Mouse (Mus musculus): Measurements from ENCODE around the gene 4933427D14Rik. TPM values are rescaled to one million over a fixed set of nuclear protein-coding genes. Genes with fewer than 3 reads are reported as not detected.
A peak's percentile ranks its signal among the peaks of the same experiment; 100 is the strongest.

The 4933427D14Rik gene
- polyA plus RNA-seq, 1 experiment from 2014 or later: 12.8 TPM

DNA sequence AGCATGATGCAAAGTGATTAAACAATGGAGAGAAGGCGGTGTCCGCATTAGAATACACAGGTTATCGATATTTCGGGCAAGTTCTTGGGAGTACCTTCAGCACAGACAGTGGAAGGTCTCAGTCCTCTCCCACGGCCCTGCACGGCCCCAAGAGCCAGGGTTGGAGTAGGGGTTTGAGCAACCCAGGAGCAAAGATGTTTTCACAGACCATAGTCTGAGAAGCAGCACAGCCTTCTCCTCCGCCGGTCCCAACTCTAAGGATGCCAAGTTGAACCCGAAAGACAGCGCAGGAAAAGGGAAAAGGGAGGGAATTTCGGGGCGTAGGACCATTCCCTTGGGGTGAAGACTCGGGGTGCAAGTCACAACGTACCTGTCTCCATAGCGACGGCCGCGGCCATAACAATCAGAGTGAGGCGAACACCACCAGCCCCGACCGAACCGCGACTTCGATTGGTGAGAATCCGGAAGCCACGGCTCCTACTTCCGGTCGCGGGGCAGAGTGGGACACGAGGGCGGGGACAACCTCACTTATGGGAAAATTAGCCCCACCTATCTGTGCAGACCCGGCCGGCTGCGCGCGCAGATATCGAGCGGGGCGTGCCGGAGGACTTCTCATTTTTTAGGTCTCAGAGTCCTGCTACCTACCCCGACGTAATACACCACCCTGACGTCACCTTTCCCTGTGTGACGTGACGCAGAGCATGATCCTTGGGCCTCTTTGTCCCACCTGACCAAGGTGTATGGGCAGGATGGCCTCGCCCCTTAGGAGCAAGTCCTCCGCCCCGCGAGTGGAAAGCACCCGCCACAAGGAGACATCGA is 7.5 kb upstream of the 4933427D14Rik start:
- peak overlapping the region; percentile 48 for H3K4me3 ChIP-seq (ENCODE audit: low read depth, low read length)
- DNase-seq (ENCODE audit: low spot score) (peak; percentile 98), ATAC-seq (peak; percentile 97)
- peak overlapping the region; percentile 74 for H3K9ac ChIP-seq (ENCODE audit: low read length)
- H3K27ac ChIP-seq (ENCODE audit: low read depth, low read length): peak overlapping the region; percentile 72
- peak overlapping the region; percentile 94 for H3K4me2 ChIP-seq (ENCODE audit: low read length)
- 1% methylated on average over 51 of the region's 51 CpGs for WGBS
- H3K4me1 ChIP-seq (ENCODE audit: control insufficient read depth, insufficient read depth, low read length): 0 out of 2 replicates have a peak, but pooled peaks cover 9% of the 10 kb centered on the region
- no peaks in the 10 kb centered on the region for H3K27me3 ChIP-seq (replicated peaks; ENCODE audit: control insufficient read depth, insufficient read depth, low read length)
- H3K36me3 ChIP-seq (ENCODE audit: control insufficient read depth, insufficient read depth, low read length): peaks cover 33% of the 10 kb centered on the region
- H3K9me3 ChIP-seq (replicated peaks; ENCODE audit: control insufficient read depth, low read length): no peaks in the 10 kb centered on the region

DNA sequence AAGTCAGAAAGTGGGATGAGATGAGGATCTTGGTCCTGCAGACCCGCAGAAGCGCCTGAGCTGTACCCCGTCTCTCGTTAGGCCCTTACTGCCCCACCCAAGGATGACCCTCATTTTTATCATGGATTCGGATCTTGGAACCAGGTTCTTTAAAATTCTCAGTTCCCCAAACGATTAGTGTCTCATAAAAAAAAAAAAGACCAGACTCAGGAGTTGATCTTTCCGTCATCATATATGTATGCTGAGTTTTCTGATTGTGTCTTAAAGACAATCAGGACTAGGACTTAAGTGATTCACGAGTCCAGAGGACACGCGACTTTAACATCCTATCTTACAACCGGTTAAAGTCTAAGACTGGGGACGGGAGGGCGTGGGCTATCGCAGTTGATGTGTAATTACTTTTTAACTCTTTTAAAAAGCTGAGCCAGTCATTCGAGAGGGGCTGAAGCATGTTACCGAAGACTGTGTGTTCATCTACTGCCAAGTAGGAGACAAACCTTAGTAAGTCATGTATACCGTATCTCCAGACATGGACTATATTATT is 647 bp upstream of the 4933427D14Rik start:
- Histone ChIP-seq H3K4me3 (ENCODE audit: low read depth, low read length) (peak overlapping the region; percentile 85), H3K4me2 (ENCODE audit: low read length) (peak overlapping the region; percentile 89), H3K27me3 (replicated peaks; ENCODE audit: control insufficient read depth, insufficient read depth, low read length) (no peaks in the 10 kb centered on the region), H3K4me1 (ENCODE audit: control insufficient read depth, insufficient read depth, low read length) (peaks cover 15% of the 10 kb centered on the region), H3K36me3 (ENCODE audit: control insufficient read depth, insufficient read depth, low read length) (peaks cover 26% of the 10 kb centered on the region), H3K9me3 (replicated peaks; ENCODE audit: control insufficient read depth, low read length) (no peaks in the 10 kb centered on the region), H3K9ac (ENCODE audit: low read length) (peak overlapping the region; percentile 89), H3K27ac (ENCODE audit: low read depth, low read length) (no peak overlapping the region)
- no peak for ATAC-seq
- no peak for DNase-seq (ENCODE audit: low spot score)
- WGBS: 21% methylated on average over 17 of the region's 17 CpGs

DNA sequence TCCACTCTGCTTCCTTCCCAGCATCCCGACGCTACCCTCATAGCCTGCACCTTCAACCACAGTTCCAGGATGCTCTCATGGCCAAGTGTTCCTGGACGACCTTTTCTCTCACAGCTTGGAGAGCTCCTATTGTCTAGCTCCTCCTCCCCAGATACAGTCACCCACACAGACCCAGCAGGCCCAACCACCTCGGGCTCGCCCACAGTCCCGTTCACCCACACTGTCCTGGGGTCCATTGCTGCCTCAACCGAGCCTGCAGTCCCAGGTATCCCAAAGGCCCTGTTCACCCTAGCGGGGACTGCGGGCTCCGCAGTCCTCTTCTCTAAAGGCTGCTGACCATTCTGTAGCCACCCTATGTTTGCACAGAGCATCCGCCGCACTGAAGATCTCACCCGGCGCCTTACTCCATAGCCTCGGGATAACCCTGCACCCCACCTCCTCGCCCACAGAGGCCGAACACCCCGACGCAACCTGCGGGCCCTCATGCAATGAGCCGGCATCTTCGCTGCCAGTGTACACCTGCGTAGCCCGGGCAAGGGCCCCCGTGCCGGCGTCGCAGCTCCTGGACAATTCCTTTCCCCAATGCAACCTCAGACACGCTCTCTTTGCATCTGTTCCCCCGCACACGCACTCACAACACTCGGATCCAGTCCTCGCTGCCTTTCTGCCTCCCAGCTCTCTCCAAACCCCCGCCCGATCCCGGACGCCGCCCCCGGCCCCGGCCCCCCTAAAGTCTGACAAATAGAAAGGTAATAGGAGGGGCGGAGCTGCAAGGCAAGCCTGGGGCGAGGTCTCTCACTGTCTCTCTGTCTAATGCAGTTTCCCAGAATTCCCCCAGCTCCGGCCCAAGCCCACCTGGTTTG is 687 bp downstream of the 4933427D14Rik start, which contains the start of gene Gm43951:
Gene Gm43951, minus strand, starts transcription at position 500 of the 863 bp plus-strand sequence.
- ATAC-seq (peak; percentile 35), DNase-seq (ENCODE audit: low spot score) (peak; percentile 38)
- peak within 1 kb of the TSS; percentile 89 for H3K4me2 ChIP-seq (ENCODE audit: low read length)
- H3K27ac ChIP-seq (ENCODE audit: low read depth, low read length): peak within 1 kb of the TSS; percentile 68
- peaks cover 25% of the 10 kb centered on the region for H3K36me3 ChIP-seq (ENCODE audit: control insufficient read depth, insufficient read depth, low read length)
- no peaks in the 10 kb centered on the region for H3K27me3 ChIP-seq (replicated peaks; ENCODE audit: control insufficient read depth, insufficient read depth, low read length)
- WGBS: under 1% methylated on average over 43 of the region's 43 CpGs
- peaks cover 15% of the 10 kb centered on the region for H3K4me1 ChIP-seq (ENCODE audit: control insufficient read depth, insufficient read depth, low read length)
- H3K4me3 ChIP-seq (ENCODE audit: low read depth, low read length): peak within 1 kb of the TSS; percentile 85
- H3K9me3 ChIP-seq (replicated peaks; ENCODE audit: control insufficient read depth, low read length): no peaks in the 10 kb centered on the region
- H3K9ac ChIP-seq (ENCODE audit: low read length): peak within 1 kb of the TSS; percentile 89

DNA sequence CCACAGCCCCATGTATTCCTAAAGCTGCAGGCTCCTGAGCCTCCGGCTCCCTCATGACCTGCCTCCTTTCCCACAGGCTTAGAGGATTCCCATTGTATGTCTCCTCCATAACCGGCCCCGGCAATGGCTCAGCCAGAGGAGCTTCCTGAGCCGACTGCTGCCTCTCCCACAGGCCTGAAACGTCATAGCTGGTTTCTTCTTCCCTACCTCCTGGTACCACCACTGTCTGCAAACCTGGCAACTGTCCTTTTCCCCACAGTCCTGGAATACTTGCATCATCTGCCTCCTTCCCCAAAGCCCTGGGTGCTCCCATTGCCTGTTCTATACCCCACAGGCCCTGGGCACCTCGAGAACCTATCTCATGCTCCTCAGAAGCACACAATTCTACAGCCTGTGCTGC is 2.0 kb downstream of the 4933427D14Rik start:
- Histone ChIP-seq H3K9ac (ENCODE audit: low read length) (peak overlapping the region; percentile 89; the same call in 1 of the 2 replicates), H3K27me3 (replicated peaks; ENCODE audit: control insufficient read depth, insufficient read depth, low read length) (no peaks in the 10 kb centered on the region), H3K9me3 (replicated peaks; ENCODE audit: control insufficient read depth, low read length) (no peaks in the 10 kb centered on the region), H3K4me2 (ENCODE audit: low read length) (peak overlapping the region; percentile 89), H3K4me3 (ENCODE audit: low read depth, low read length) (peak overlapping the region; percentile 85; the same call in 1 of the 2 replicates), H3K4me1 (ENCODE audit: control insufficient read depth, insufficient read depth, low read length) (peaks cover 15% of the 10 kb centered on the region), H3K36me3 (ENCODE audit: control insufficient read depth, insufficient read depth, low read length) (peaks cover 19% of the 10 kb centered on the region), H3K27ac (ENCODE audit: low read depth, low read length) (no peak overlapping the region)
- ATAC-seq (no peak), DNase-seq (ENCODE audit: low spot score) (no peak)
- WGBS: 82% methylated on average over 6 of the region's 6 CpGs

DNA sequence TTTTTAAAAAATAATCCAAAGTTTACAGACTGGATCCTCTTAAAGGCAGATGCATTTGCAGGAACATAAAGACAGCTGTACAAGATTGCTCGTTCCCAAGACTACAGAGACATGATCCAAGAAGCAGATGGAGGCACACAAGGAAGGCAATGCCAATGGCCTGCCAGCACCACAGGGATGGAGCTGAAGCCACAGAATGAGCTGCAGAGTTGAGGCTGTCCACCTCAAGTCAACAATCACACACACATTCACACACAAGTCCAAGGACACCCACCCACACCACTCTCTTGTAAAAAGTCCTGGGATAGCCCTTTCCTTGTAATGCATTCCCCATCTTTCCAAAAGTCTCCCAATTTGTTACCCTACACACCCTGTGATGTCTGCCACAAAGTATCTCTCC is 3.8 kb downstream of the 4933427D14Rik start:
- WGBS: 73% methylated on average over 1 of the region's 1 CpGs
- Histone ChIP-seq H3K4me1 (ENCODE audit: control insufficient read depth, insufficient read depth, low read length) (peaks cover 15% of the 10 kb centered on the region), H3K36me3 (ENCODE audit: control insufficient read depth, insufficient read depth, low read length) (peaks cover 27% of the 10 kb centered on the region), H3K4me3 (ENCODE audit: low read depth, low read length) (no peak overlapping the region), H3K9me3 (replicated peaks; ENCODE audit: control insufficient read depth, low read length) (no peaks in the 10 kb centered on the region), H3K4me2 (ENCODE audit: low read length) (no peak overlapping the region), H3K27me3 (replicated peaks; ENCODE audit: control insufficient read depth, insufficient read depth, low read length) (no peaks in the 10 kb centered on the region), H3K27ac (ENCODE audit: low read depth, low read length) (no peak overlapping the region), H3K9ac (ENCODE audit: low read length) (no peak overlapping the region)
- DNase-seq (ENCODE audit: low spot score) (no peak), ATAC-seq (no peak)

DNA sequence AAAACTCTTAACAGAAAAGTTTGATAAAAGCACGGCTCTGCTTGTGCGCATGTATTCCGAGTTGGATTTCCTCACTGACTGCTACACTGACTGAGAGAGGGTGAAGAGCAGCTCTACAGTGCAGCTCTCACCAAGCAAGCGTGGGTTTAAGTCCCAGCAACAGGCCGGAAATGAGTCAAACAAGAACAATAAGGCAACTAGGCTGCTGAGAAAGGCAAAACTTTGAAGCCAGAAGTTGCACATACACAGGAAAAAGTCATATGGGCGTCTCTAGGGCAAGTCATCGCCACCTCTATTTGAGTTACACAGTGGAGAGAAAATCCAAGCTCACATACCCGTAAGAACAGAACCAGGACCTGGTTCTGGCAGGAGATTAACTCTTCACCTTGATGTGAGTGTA is 10.8 kb downstream of the 4933427D14Rik start:
- ATAC-seq: no peak
- 88% methylated on average over 8 of the region's 8 CpGs for WGBS
- Histone ChIP-seq H3K4me3 (ENCODE audit: low read depth, low read length) (no peak overlapping the region), H3K9me3 (replicated peaks; ENCODE audit: control insufficient read depth, low read length) (no peaks in the 10 kb centered on the region), H3K4me1 (ENCODE audit: control insufficient read depth, insufficient read depth, low read length) (no peaks in the 10 kb centered on the region), H3K27ac (ENCODE audit: low read depth, low read length) (no peak overlapping the region), H3K9ac (ENCODE audit: low read length) (no peak overlapping the region), H3K36me3 (ENCODE audit: control insufficient read depth, insufficient read depth, low read length) (peaks cover 62% of the 10 kb centered on the region), H3K4me2 (ENCODE audit: low read length) (no peak overlapping the region), H3K27me3 (replicated peaks; ENCODE audit: control insufficient read depth, insufficient read depth, low read length) (no peaks in the 10 kb centered on the region)
- no peak for DNase-seq (ENCODE audit: low spot score)

DNA sequence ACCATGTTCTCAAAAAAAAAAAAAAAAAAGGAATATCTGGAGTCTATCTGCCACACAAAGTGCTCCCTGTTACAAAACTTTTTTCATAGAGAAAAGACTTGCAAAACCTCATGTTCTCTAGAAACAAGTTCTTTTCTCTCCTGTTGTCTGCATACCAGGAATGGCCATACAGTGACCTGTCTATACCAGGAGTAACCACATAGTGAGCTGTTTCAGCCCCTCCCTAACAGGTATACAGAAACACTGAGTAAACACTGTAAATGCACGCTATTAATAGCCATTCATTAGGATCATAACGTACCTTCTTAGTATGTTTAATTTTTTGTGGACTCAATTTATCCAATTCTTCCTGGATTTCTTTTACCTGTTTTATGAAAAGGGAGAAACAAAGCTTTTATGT is 13.0 kb downstream of the 4933427D14Rik start:
- 93% methylated on average over 2 of the region's 2 CpGs for WGBS
- Histone ChIP-seq H3K4me1 (ENCODE audit: control insufficient read depth, insufficient read depth, low read length) (no peaks in the 10 kb centered on the region), H3K9me3 (replicated peaks; ENCODE audit: control insufficient read depth, low read length) (no peaks in the 10 kb centered on the region), H3K27me3 (replicated peaks; ENCODE audit: control insufficient read depth, insufficient read depth, low read length) (no peaks in the 10 kb centered on the region), H3K9ac (ENCODE audit: low read length) (no peak overlapping the region), H3K4me3 (ENCODE audit: low read depth, low read length) (no peak overlapping the region), H3K27ac (ENCODE audit: low read depth, low read length) (no peak overlapping the region), H3K4me2 (ENCODE audit: low read length) (no peak overlapping the region), H3K36me3 (ENCODE audit: control insufficient read depth, insufficient read depth, low read length) (peaks cover 71% of the 10 kb centered on the region)
- ATAC-seq (no peak), DNase-seq (ENCODE audit: low spot score) (no peak)

DNA sequence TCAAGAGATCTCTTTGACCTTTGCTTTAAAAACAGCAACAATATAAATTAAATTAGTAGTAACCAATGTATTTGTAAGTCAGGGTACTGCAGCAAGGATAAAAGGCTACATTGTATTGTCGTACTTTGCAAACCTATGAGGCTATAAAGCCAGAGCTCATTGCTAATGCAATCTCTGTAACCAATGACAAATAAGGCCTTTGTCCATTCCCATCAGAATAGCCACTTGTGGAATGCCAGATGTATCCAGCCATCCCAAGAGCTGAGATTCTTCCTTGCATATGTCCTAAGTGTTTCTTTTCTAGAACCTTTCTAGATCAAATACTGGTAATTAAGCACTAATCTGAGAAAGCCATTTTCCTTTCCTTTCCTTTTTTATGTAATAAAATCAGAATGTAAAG is 16.4 kb downstream of the 4933427D14Rik start:
- 89% methylated on average over 1 of the region's 1 CpGs for WGBS
- Histone ChIP-seq H3K27me3 (replicated peaks; ENCODE audit: control insufficient read depth, insufficient read depth, low read length) (no peaks in the 10 kb centered on the region), H3K27ac (ENCODE audit: low read depth, low read length) (no peak overlapping the region), H3K4me1 (ENCODE audit: control insufficient read depth, insufficient read depth, low read length) (no peaks in the 10 kb centered on the region), H3K4me2 (ENCODE audit: low read length) (no peak overlapping the region), H3K9ac (ENCODE audit: low read length) (no peak overlapping the region), H3K36me3 (ENCODE audit: control insufficient read depth, insufficient read depth, low read length) (peaks cover 63% of the 10 kb centered on the region), H3K9me3 (replicated peaks; ENCODE audit: control insufficient read depth, low read length) (no peaks in the 10 kb centered on the region), H3K4me3 (ENCODE audit: low read depth, low read length) (no peak overlapping the region)
- no peak for DNase-seq (ENCODE audit: low spot score)
- ATAC-seq: no peak

All from forebrain, embryonic 14.5 days (tissue).